Mouse (Mus musculus) megakaryocyte, embryonic 14.5 days (primary cell): Measurements from ENCODE around the gene Slc43a1.

ENCODE experiments used
- FLI1 ChIP-seq: IDR thresholded peaks from 2 replicates; pipeline ENCODE4 v1.6.1; 2012; ENCODE audit warnings: low read length, inconsistent platforms, mixed read lengths
- GATA1 ChIP-seq: IDR thresholded peaks from 3 replicates; pipeline ENCODE4 v1.6.1; 2012; ENCODE audit warnings: mixed read lengths, low read length, inconsistent platforms, borderline replicate concordance

GRCm38 (mm10) chr2:84831666-84832391, 6.8 kb upstream of the Slc43a1 start:
- TF ChIP-seq GATA1 = no peak
- TF ChIP-seq FLI1 = no peak
